ENCODE assay signal across 8 mouse cellular contexts in the genomic region with DNA sequence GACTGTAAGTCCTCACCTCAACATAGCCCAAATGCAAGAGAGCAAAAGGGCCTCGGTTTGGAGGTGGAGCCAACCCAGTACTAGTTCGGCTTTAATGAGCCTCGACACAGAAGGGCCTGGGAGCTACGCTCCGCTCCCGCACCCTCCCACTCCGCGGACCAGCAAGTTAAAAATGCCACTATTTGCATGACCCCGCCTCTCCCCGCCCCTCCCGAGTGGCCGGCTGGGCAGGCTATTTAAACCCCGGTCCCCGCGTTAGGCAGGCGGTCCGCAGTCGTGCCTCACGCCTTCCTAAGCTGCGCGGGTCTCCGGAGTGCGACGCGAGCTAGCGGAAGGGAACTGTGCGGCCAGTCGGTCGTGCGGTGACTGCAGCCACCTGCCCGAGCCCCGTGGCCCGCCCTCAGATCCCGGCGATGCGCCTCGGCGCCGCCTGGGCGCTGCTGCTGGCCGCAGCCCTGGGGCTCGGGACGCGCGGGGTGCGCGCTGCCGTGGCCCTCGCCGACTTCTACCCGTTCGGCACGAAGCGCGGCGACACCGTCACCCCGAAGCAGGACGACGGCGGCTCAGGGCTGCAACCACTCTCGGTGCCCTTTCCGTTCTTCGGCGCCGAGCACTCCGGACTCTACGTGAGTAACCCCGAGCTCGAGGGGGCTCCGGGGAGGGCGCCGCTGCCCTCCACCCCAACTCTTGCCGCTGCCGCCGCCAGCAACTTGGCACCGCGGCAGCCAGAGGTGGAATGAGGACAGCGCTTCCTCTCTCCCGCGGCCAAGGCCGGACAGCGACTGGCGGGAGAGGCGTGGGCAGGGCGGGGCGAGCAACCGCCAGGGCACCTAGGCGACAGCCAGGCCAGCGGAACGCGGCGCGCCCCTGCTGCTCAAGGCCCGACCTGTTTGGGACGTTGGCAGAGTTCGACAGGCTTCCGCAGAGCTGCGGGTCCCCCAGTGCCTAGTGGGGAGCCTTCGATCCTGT. TPM values are rescaled to one million over a fixed set of nuclear protein-coding genes. Genes with fewer than 3 reads are reported as not detected.
DNase-seq lines count a peak whose midpoint lies in the region; ATAC-seq lines count a peak whose summit lies in the region.

A gene (plus strand): TSS at position 266 of the 969 bp plus-strand sequence.

- under 1% methylated on average over 95 of the region's 100 CpGs for WGBS in intestine, embryonic 14.5 days

- no peaks in the 10 kb centered on the region for H3K36me3 ChIP-seq in intestine, embryonic 14.5 days (ENCODE audit: control insufficient read depth, insufficient read depth, low read length)
- no peaks in the 10 kb centered on the region for H3K36me3 ChIP-seq in megakaryocyte, embryonic 14.5 days (replicated peaks; ENCODE audit: low read length)

- H3K9me3 ChIP-seq in intestine, embryonic 14.5 days (ENCODE audit: control insufficient read depth, low read length): no peaks in the 10 kb centered on the region
- H3K9me3 ChIP-seq in megakaryocyte, embryonic 14.5 days: peaks cover 3% of the 10 kb centered on the region; the same call in 1 of the 2 replicates

- H3K27me3 ChIP-seq in intestine, embryonic 14.5 days (replicated peaks; ENCODE audit: control insufficient read depth, insufficient read depth, low read length): no peaks in the 10 kb centered on the region; the same call in 1 of the 2 replicates
- peaks cover 84% of the 10 kb centered on the region for H3K27me3 ChIP-seq in megakaryocyte, embryonic 14.5 days (replicated peaks)

- H3K9ac ChIP-seq in intestine, embryonic 14.5 days (ENCODE audit: low read length): peak within 1 kb of the TSS; percentile 50

- ATAC-seq in intestine, embryonic 14.5 days (replicated peaks; ENCODE audit: low FRiP score, low TSS enrichment, low read depth): peak; percentile 91

- H3K4me2 ChIP-seq in intestine, embryonic 14.5 days (ENCODE audit: low read length): peak within 1 kb of the TSS; percentile 100

- H3K4me3 ChIP-seq in intestine, embryonic 14.5 days (ENCODE audit: low read depth, low read length): peak within 1 kb of the TSS; percentile 48
- H3K4me3 ChIP-seq in megakaryocyte, embryonic 14.5 days (replicated peaks): peak within 1 kb of the TSS; percentile 92

- peak; percentile 96 for DNase-seq in adrenal gland, postnatal 14 days
- peak; percentile 90 for DNase-seq in embryo, embryonic 11 days
- DNase-seq in gastrocnemius, postnatal 36 days: peak; percentile 91 to 93
- DNase-seq in intestine, embryonic 14.5 days (ENCODE audit: low spot score): peak; percentile 86
- peak; percentile 22 to 75 for DNase-seq in left cerebral cortex, adult 9 months (ENCODE audit: low spot score in 2 of 2)
- peak; percentile 68 to 72 for DNase-seq in right cerebral cortex, adult 2 months (ENCODE audit: low spot score in 2 of 2)
- DNase-seq in MN1 (ENCODE audit: low spot score): no peak

- intact Hi-C loops in gastrocnemius, postnatal 36 days (cut with DNase I): no loop called here

- H3K4me1 ChIP-seq in intestine, embryonic 14.5 days (replicated peaks; ENCODE audit: control insufficient read depth, insufficient read depth, low read length): peaks cover 13% of the 10 kb centered on the region; the same call in 1 of the 2 replicates
- H3K4me1 ChIP-seq in megakaryocyte, embryonic 14.5 days: peaks cover 16% of the 10 kb centered on the region

- no peak within 1 kb of the TSS for H3K27ac ChIP-seq in intestine, embryonic 14.5 days (ENCODE audit: low read depth)

RNA-seq across cellular contexts. Expression of the gene that starts here (rescaled TPM):
- total RNA-seq in adrenal gland, postnatal 14 days (2021): 22.5 and 23.2 TPM in 2 replicates
- 1 to 10 TPM; 4.3 to 5.4 TPM for total RNA-seq in gastrocnemius, postnatal 36 days (2021)
- polyA plus RNA-seq in intestine, embryonic 14.5 days (2014; fragmentation: Nextera tagmentation; extraction: Ambion mirVana): 4.9 and 5.3 TPM in 2 replicates
- polyA plus RNA-seq in megakaryocyte, embryonic 14.5 days (2012; ENCODE audit: insufficient read depth, low replicate concordance): 0.03 TPM in 1 of 2 replicates, not detected in the other
